Mouse (Mus musculus) E14TG2a.4 (cell line): Measurements from ENCODE around the gene Rxra.

ENCODE experiments used
- CTCF ChIP-seq: conservative IDR thresholded peaks from 2 replicates; pipeline ENCODE4 v1.5.1; 2014; ENCODE audit warnings: low read length
- NANOG ChIP-seq: IDR thresholded peaks from 2 replicates; pipeline ENCODE4 v1.6.1; 2014; ENCODE audit warnings: borderline replicate concordance, low read length, mixed read lengths

- TF ChIP-seq CTCF (no peak), NANOG (no peak)
Observed at GRCm38 (mm10) chr2:27690714-27691113, 14.5 kb downstream of the Rxra start.
